Mouse (Mus musculus) liver, adult 2 months (tissue): ENCODE results near the gene Gtpbp3. TPM values are rescaled to one million over a fixed set of nuclear protein-coding genes. Genes with fewer than 3 reads are reported as not detected.

Experiments
- DNase-seq: peaks from one replicate; pipeline ENCODE4 v3.0.0-alpha.2; 2011; ENCODE audit warnings: low read depth, low spot score; ENCODE audit errors: extremely low read depth
- H3K27ac ChIP-seq: fragments of 200-500 bp; replicated peaks from 2 replicates; pipeline ENCODE4 v1.5.1; 2012; ENCODE audit warnings: low read depth, mild to moderate bottlenecking, control low read depth, inconsistent platforms, low read length; ENCODE audit not compliant: insufficient read depth
- H3K27me3 ChIP-seq: fragments of 200-500 bp; 2 replicates; pipeline ENCODE4 v1.6.1; 2012; ENCODE audit warnings: mild to moderate bottlenecking, moderate library complexity, low read length, inconsistent platforms; ENCODE audit not compliant: control insufficient read depth, insufficient read depth
- H3K36me3 ChIP-seq: fragments of 200-500 bp; 2 replicates; pipeline ENCODE4 v1.6.1; 2012; ENCODE audit warnings: low read length, inconsistent platforms; ENCODE audit not compliant: control insufficient read depth, insufficient read depth
- H3K4me1 ChIP-seq: fragments of 200-500 bp; 2 replicates; pipeline ENCODE4 v1.6.1; 2011; ENCODE audit warnings: low read length; ENCODE audit not compliant: control insufficient read depth, insufficient read depth
- H3K4me3 ChIP-seq: fragments of 200-500 bp; 2 replicates; pipeline ENCODE4 v1.5.1; 2011; ENCODE audit warnings: low read depth, mild to moderate bottlenecking, control low read depth, low read length, moderate library complexity; ENCODE audit not compliant: insufficient read depth
- H3K79me2 ChIP-seq: fragments of 200-500 bp; 2 replicates; pipeline ENCODE4 v1.6.1; 2012; ENCODE audit warnings: inconsistent platforms, mild to moderate bottlenecking, low read length, moderate library complexity; ENCODE audit not compliant: control insufficient read depth, insufficient read depth
- H3K9ac ChIP-seq: fragments of 200-500 bp; 2 replicates; pipeline ENCODE4 v1.6.1; 2012; ENCODE audit warnings: low read depth, mild to moderate bottlenecking, control low read depth, inconsistent platforms, low read length
- CTCF ChIP-seq: fragments of 200-500 bp; IDR thresholded peaks from 2 replicates; pipeline ENCODE4 v1.5.1; 2011; ENCODE audit warnings: low read depth, low read length, control low read depth
- POLR2A ChIP-seq: fragments of 200-500 bp; IDR thresholded peaks from 2 replicates; pipeline ENCODE4 v1.6.1; 2011; ENCODE audit warnings: low read length, control low read depth; ENCODE audit not compliant: insufficient read depth; ENCODE audit errors: extremely low read depth
- WGBS: fragments of 180-500 bp; shearing (Covaris S2); methylation state at CpG from one replicate; pipeline ENCODE4 v1.1.7; 2018; 5-methylcytosine and 5-hydroxymethylcytosine counted together
- polyA plus RNA-seq: library from polyadenylated mRNA; depleted of rRNA; stranded (reverse); fragments of >200 nt; gene quantifications from 2 replicates; pipeline ENCODE4 v1.2.3, GENCODE M21; 2012
- total RNA-seq: library from RNA; depleted of rRNA; stranded (reverse); fragments of >200 nt; gene quantifications from 2 replicates; pipeline ENCODE4 v1.2.3, GENCODE M21; 2014

Gene Gtpbp3
- total and polyA plus RNA-seq, 2 experiments: 11.6 to 15.5 TPM

DNA sequence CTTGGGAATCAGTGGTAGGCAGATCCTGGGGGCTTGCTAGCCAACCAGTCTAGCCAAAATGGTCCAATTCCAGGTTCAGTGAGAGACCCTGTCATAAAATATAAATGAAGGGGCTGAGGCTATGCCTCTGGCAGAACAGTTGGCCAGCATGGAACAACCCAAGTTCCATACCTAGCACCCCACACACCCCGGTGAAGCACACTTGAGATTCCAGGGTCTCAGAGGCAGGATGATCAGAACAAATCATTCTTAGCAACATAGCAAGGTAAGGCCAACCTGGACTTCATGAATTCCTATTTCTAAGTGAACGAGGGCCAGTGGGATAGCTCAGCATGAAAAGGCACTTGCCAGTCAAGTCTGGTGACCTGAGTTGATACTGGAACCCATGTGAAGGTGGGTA lies 20.7 kb upstream of the Gtpbp3 start:
- no peaks in the 10 kb centered on the region for H3K36me3 ChIP-seq
- H3K4me3 ChIP-seq: no peak overlapping the region
- H3K9ac ChIP-seq: no peak overlapping the region
- TF ChIP-seq POLR2A (no peak), CTCF (no peak)
- H3K79me2 ChIP-seq: peaks cover 13% of the 10 kb centered on the region; the same call in 1 of the 2 replicates
- no peaks in the 10 kb centered on the region for H3K27me3 ChIP-seq
- DNase-seq: no peak
- peaks cover 20% of the 10 kb centered on the region for H3K4me1 ChIP-seq
- no peak overlapping the region for H3K27ac ChIP-seq
- 94% methylated on average over 2 of the region's 2 CpGs for WGBS

DNA sequence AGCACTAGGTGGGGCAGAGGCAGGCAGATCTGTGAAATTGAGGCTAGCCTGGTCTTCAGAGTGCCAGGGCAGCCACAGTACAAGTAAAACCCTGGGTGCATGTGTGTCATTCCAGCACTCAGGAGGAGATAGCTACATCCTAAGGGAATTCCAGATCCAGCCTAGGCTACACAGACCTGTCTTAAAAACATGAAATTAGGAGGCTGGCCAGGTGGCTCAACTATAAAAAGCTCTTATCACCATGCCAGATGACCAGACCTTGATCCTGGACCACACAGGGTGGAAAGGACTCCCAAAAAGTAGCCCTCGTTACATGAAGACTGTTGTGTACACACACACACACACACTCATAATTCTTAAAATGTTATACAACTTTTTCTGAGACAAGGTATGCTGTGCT lies 19.9 kb upstream of the Gtpbp3 start:
- WGBS: 93% methylated on average over 1 of the region's 1 CpGs
- peaks cover 16% of the 10 kb centered on the region for H3K4me1 ChIP-seq
- H3K79me2 ChIP-seq: peaks cover 13% of the 10 kb centered on the region; the same call in 1 of the 2 replicates
- no peak overlapping the region for H3K9ac ChIP-seq
- no peaks in the 10 kb centered on the region for H3K27me3 ChIP-seq
- no peak for TF ChIP-seq POLR2A
- DNase-seq: no peak
- H3K27ac ChIP-seq: no peak overlapping the region
- H3K4me3 ChIP-seq: no peak overlapping the region
- H3K36me3 ChIP-seq: no peaks in the 10 kb centered on the region

DNA sequence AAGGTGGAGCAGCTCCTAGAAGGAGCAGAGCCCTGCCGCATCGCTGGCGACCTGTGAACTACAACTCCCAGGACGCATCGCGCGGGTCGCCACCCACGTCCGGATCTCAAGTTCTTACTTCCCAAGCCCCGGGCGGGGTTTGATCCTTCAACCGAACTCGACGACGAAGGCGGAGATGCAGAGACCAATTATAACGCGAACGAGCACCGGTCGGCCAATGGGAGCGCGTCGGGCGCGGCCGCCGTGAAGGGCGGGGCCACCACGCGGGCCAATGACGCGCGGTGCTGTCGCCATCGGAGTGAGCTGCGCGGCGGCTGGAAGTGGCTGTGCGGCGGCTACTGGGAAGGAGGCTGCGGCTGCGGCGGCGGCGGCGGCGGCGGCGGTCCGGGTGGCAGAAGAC lies 19.0 kb upstream of the Gtpbp3 start, which contains the start of gene Dda1:
Gene Dda1 (plus strand): TSS at position 284 of the 400 bp plus-strand sequence.
- peak within 1 kb of the TSS; percentile 86 for H3K4me3 ChIP-seq
- H3K27ac ChIP-seq: no peak within 1 kb of the TSS; the same call in 1 of the 2 replicates
- H3K79me2 ChIP-seq: peaks cover 13% of the 10 kb centered on the region; the same call in 1 of the 2 replicates
- H3K36me3 ChIP-seq: no peaks in the 10 kb centered on the region
- H3K27me3 ChIP-seq: no peaks in the 10 kb centered on the region
- TF ChIP-seq CTCF (no peak), POLR2A (peak; percentile 53; the same call in 1 of the 2 replicates)
- peak; percentile 93 for DNase-seq
- WGBS: under 1% methylated on average over 52 of the region's 52 CpGs
- H3K4me1 ChIP-seq: peaks cover 13% of the 10 kb centered on the region
- peak within 1 kb of the TSS; percentile 92 for H3K9ac ChIP-seq

DNA sequence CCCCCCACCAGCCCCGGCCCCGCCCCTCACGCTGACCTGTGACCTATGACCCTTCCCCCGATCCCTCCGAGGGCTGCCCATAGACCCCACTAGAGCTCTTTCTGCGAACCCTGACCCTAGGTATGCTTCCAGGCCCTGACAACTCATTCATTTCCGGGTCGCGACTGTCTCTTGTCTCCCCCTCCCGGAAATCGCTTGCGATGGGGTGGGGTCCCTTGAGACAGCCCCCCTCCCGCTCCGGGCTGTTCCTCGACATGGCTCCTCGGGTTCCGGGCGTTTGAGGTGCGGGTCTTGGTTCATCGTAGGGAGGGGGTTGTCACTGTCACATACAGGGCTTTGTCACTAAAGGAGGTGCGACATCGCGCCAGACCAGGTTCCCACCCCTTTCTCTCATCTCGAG lies 18.5 kb upstream of the Gtpbp3 start:
- peak overlapping the region; percentile 86 for H3K4me3 ChIP-seq
- H3K79me2 ChIP-seq: peaks cover 13% of the 10 kb centered on the region; the same call in 1 of the 2 replicates
- DNase-seq: peak; percentile 40
- WGBS: 1% methylated on average over 24 of the region's 24 CpGs
- H3K4me1 ChIP-seq: peaks cover 10% of the 10 kb centered on the region; the same call in 1 of the 2 replicates
- H3K27ac ChIP-seq: no peak overlapping the region; the same call in 1 of the 2 replicates
- TF ChIP-seq POLR2A: no peak
- TF ChIP-seq CTCF: no peak
- no peaks in the 10 kb centered on the region for H3K36me3 ChIP-seq
- peak overlapping the region; percentile 92 for H3K9ac ChIP-seq
- H3K27me3 ChIP-seq: no peaks in the 10 kb centered on the region

DNA sequence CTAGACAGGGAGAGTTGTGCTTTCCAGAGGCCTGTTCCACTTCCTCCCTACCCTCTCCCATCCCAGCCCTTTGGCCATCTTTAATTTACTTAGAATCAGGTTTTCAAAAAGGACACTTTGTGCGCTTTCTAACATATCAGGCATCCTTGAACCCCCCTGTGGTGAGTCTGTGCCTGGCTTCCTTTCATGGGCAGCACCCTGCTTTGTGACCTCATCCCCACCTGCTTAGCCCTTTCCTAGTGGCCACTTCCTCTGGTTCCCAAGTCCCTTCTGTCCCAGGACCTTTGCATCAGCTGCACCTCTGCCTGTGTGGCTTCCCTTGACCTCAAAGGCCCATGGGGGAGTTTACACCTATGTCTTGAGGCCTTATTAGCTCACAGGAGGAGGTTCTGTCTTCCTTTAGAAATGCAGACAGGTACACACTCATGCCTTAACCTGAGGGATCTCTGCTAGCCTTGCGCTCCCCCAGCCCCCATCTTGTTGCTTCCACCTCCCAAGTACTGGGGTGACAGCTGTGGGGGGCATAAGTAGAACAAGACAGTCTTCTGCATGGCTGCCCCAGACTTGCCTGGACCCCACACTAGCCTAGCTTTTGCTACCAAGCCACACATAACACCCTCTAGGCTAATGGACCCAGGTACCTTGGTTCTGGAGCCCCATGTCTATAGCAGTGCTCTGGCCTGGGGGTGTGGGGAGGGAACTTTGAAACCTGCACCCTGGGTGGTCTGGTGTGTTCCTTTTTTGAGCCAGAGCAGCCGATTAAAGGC lies 17.6 kb upstream of the Gtpbp3 start:
- Histone ChIP-seq H3K9ac (no peak overlapping the region; the same call in 1 of the 2 replicates), H3K4me3 (no peak overlapping the region), H3K4me1 (peaks cover 11% of the 10 kb centered on the region), H3K36me3 (no peaks in the 10 kb centered on the region), H3K27ac (no peak overlapping the region), H3K79me2 (peaks cover 13% of the 10 kb centered on the region; the same call in 1 of the 2 replicates), H3K27me3 (no peaks in the 10 kb centered on the region)
- no peak for DNase-seq
- 87% methylated on average over 3 of the region's 3 CpGs for WGBS
- TF ChIP-seq POLR2A (no peak), CTCF (no peak)

DNA sequence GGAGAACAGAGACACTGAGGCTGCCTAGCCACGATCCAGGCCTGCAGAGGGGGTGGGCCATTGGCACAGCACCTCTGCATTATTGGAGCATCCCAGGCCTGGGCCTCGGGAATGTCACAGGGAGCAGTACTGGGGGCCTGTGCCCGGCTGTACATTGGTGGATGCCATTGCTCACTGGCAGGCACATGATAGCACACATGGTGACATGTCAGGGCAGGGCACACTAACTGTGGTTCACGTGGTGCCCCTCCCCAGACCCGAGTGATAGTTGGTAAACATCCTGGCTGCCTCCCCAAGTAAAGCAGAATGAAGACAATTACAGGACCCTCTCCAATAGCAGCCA lies 17.0 kb upstream of the Gtpbp3 start:
- H3K4me3 ChIP-seq: no peak overlapping the region
- no peak overlapping the region for H3K27ac ChIP-seq
- DNase-seq: no peak
- H3K9ac ChIP-seq: no peak overlapping the region
- H3K36me3 ChIP-seq: no peaks in the 10 kb centered on the region
- no peaks in the 10 kb centered on the region for H3K27me3 ChIP-seq
- H3K79me2 ChIP-seq: peaks cover 13% of the 10 kb centered on the region; the same call in 1 of the 2 replicates
- H3K4me1 ChIP-seq: peaks cover 6% of the 10 kb centered on the region
- TF ChIP-seq POLR2A: no peak
- WGBS: 78% methylated on average over 5 of the region's 5 CpGs
